Mouse (Mus musculus): Measurements from ENCODE around the gene Tbx3. TPM values are rescaled to one million over a fixed set of nuclear protein-coding genes. Genes with fewer than 3 reads are reported as not detected.

Gene Tbx3
- 1.2 and 2.0 TPM in 2 replicates for polyA plus RNA-seq (2012; rRNA removed)

GRCm38 (mm10) chr5:119670566-119671108 lies at the start of gene Tbx3:
Gene Tbx3, plus strand, starts transcription at chr5:119670669.

Other genes starting within 250 kb of the Tbx3 start
- 0.03 TPM in 2 replicates for gene Tbx5, start 162.0 kb downstream of the Tbx3 start, polyA plus RNA-seq (2012; rRNA removed)